Mouse (Mus musculus) gastrocnemius, postnatal 4 days (tissue): ENCODE measurements around the gene Cog5. TPM values are rescaled to one million over a fixed set of nuclear protein-coding genes. Genes with fewer than 3 reads are reported as not detected.

Experiments used
- DNase-seq, 2 experiments: peaks; one replicate each; pipeline ENCODE4 v3.0.0; 2021 to 2022; ENCODE audit warnings: low spot score in 2 of 2, mixed read lengths in 2 of 2
- total RNA-seq, 2 experiments: library from RNA; stranded (reverse); gene quantifications; 2 replicates each; pipeline ENCODE4 v1.2.3; 2021

Gene Cog5
- total RNA-seq, 2 experiments from 2014 or later = 35.7 to 37.2 TPM

DNA sequence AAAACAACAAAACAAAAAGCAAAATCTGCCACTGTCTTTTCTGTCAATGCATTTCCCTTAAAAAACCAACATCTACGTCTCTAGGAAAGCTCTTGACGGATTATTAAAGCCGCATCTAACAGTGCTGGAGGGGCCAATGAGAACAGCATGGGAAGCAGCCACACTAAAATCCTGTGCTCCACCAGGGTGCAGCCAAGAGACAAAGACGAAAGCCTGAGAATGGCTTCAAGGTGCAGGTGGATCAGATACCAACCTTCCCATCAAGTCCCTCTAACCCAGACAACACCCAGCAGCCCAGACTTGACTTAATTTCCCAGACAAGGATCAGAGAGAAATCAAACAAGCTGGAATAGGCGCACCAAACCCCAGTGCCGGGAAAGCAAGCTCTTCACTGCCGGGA is 321.9 kb downstream of the Cog5 start:
- no peak for DNase-seq

DNA sequence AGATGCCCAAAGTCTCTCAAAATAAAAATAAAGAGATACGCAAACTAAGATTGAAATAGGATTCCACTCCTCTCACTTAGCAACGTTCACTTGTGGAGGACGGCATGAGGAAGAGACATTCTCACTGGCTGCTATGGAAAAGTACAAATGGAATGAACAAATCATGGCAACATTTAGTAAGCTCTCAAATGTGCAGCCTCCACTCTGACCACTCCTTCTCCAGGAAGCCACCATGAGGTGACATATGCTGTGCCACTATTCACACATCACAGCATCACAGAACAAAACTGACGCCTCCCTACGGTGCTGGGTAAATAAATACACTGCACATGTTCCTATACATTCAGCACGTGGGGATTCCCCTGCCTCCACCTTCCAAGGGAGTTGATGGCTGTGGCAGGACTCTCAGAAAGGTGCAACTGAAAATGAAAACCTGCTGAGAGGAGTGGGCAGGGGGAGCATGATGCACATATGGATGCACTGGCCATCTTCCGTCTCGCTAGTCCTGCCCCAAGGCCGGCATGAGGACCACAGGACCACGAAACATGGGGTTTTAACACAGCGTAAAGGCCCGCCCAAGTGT is 323.0 kb downstream of the Cog5 start:
- DNase-seq = no peak

DNA sequence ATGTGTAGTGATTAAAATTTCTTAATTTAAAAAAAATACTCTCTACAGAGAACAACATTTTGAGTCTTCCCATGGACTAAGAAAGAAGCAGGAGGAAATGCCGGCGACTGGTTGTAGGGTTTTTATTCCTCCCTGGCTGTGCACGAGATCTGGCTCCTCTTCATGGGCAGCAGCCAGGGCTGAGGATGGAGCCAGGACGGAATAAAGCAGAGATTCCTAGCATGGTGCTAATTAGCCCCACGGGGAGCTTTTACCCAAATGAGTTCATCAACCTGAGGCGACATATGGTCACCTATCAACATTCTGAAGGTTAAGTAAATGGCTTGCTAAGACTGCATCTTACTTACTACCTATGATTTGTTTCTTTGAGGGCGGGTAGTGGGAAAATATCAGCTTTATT is 328.6 kb downstream of the Cog5 start:
- DNase-seq = no peak

GRCm38 (mm10) chr12:31983769-31984168 is 329.1 kb downstream of the Cog5 start:
- no peak for DNase-seq

DNA sequence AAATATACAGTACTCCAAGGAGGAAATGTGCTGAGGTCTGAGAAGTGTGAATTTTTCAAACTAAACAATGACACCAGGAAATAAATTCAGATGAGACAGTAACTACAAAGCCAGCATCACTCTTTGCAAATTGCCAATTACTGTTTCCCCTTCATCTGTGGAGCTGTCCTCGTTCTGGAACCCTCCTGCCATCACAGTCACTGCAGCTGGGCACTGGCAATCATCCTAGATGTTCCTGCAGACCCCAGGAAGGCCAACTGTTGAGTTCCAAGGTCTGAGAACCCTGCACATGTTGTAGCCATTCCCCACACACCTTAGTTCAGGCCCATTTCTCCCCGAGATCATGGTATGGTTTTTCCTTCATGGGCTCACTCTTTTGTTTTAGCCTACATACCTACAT is 329.5 kb downstream of the Cog5 start:
- DNase-seq = no peak

DNA sequence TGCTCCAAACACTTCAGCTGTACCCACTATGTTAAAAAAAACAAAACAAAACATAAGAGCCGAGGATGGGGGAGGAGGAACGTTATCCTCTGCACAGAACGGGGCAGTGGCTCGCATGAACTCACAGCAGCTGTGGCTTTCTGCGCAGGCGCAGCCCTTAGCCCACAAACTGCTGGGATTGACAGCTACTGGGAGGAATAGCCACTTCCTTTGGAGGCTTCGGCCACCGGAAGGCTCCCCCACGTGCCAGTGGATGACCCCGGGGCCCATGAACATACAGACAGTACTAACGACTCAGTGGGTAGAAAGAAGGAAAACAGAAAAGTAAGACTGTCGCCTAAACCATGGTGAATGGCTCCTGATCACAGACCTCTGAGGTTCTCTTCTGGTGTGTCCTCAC is 330.0 kb downstream of the Cog5 start:
- DNase-seq = no peak

DNA sequence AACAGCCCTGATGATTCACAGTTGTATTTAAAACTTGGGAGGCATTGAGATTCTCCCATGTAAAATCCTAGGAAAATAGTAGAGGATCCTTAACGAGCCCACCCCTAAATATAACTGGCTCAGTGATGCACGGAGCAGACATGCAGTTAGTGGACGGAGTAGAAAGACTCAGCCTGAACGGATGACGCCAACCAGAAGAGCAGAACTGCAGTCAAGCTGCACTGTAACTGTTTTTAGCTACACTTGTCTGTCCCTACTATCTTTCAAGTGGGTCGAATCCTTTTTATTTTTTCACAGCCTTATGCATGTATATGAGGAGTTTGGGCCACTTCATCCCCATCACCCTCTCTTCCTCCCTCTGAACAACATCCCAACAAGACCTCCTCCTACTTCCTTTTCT is 331.1 kb downstream of the Cog5 start:
- DNase-seq = no peak

- no peak for DNase-seq
Observed at GRCm38 (mm10) chr12:31986463-31986862, 331.8 kb downstream of the Cog5 start.

Other genes with a start within 250 kb of the Cog5 start
- gene Cbll1, start 155.3 kb upstream of the Cog5 start, total RNA-seq = 10 to 100 TPM; 10.9 to 12.8 TPM
- under 1 TPM; 0.08 to 0.15 TPM for gene Slc26a4, start 94.9 kb upstream of the Cog5 start, total RNA-seq
- gene Bcap29, start 20.2 kb upstream of the Cog5 start, total RNA-seq = 10 to 100 TPM; 18.9 to 19.0 TPM
- 1 to 10 TPM; 5.1 to 6.1 TPM for gene Dus4l, start within 50 bp of the Cog5 start, total RNA-seq
- not detected for gene Gpr22, start 59.1 kb downstream of the Cog5 start, total RNA-seq